Mouse (Mus musculus): Measurements from ENCODE around the gene Tm6sf2. TPM values are rescaled to one million over a fixed set of nuclear protein-coding genes. Genes with fewer than 3 reads are reported as not detected.

Gene Tm6sf2
- 1.6 and 2.1 TPM in 2 replicates for polyA plus RNA-seq (2014; fragmentation: Nextera tagmentation; extraction: Ambion mirVana)

- Histone ChIP-seq H3K36me3 (ENCODE audit: control insufficient read depth, insufficient read depth, low read length) (peaks cover 12% of the 10 kb centered on the region), H3K4me3 (ENCODE audit: low read depth, low read length) (peak within 1 kb of the TSS; percentile 37), H3K27me3 (ENCODE audit: control insufficient read depth, insufficient read depth, low read length) (no peaks in the 10 kb centered on the region), H3K4me1 (ENCODE audit: control insufficient read depth, insufficient read depth, low read length) (peaks cover 25% of the 10 kb centered on the region; the same call in 1 of the 2 replicates), H3K27ac (ENCODE audit: low read depth, low read length) (no peak within 1 kb of the TSS), H3K9me3 (replicated peaks; ENCODE audit: control insufficient read depth, low read length) (no peaks in the 10 kb centered on the region), H3K4me2 (peak within 1 kb of the TSS; percentile 71), H3K9ac (ENCODE audit: low read depth, low read length) (peak within 1 kb of the TSS; percentile 54; the same call in 1 of the 2 replicates)
- peak; percentile 44 for ATAC-seq (replicated peaks; ENCODE audit: insufficient number of reproducible peaks, low FRiP score, low TSS enrichment)
- WGBS (ENCODE audit: insufficient replicate concordance), result 7% methylated on average over 25 of the region's 27 CpGs
These were observed at the start of gene Tm6sf2 for GRCm38 (mm10) chr8:70072441-70073069. Tm6sf2 (plus strand) TSS chr8:70072924.

GRCm38 (mm10) chr8:70023596-70023995 is 49.1 kb upstream of the Tm6sf2 start:
- Histone ChIP-seq H3K27ac (ENCODE audit: low read depth, low read length) (no peak overlapping the region), H3K4me1 (ENCODE audit: control insufficient read depth, insufficient read depth, low read length) (no peaks in the 10 kb centered on the region), H3K27me3 (ENCODE audit: control insufficient read depth, insufficient read depth, low read length) (no peaks in the 10 kb centered on the region), H3K9ac (ENCODE audit: low read depth, low read length) (no peak overlapping the region), H3K36me3 (ENCODE audit: control insufficient read depth, insufficient read depth, low read length) (peaks cover 79% of the 10 kb centered on the region), H3K9me3 (replicated peaks; ENCODE audit: control insufficient read depth, low read length) (no peaks in the 10 kb centered on the region), H3K4me3 (ENCODE audit: low read depth, low read length) (no peak overlapping the region), H3K4me2 (no peak overlapping the region)
- WGBS (ENCODE audit: insufficient replicate concordance), result 80% methylated on average over 8 of the region's 8 CpGs
- ATAC-seq (replicated peaks; ENCODE audit: insufficient number of reproducible peaks, low FRiP score, low TSS enrichment), result no peak

- H3K36me3 ChIP-seq (ENCODE audit: control insufficient read depth, insufficient read depth, low read length), result peaks cover 70% of the 10 kb centered on the region
- H3K27me3 ChIP-seq (ENCODE audit: control insufficient read depth, insufficient read depth, low read length), result no peaks in the 10 kb centered on the region
- no peak for ATAC-seq (replicated peaks; ENCODE audit: insufficient number of reproducible peaks, low FRiP score, low TSS enrichment)
- H3K4me3 ChIP-seq (ENCODE audit: low read depth, low read length), result no peak overlapping the region
- no peaks in the 10 kb centered on the region for H3K9me3 ChIP-seq (replicated peaks; ENCODE audit: control insufficient read depth, low read length)
- H3K4me1 ChIP-seq (ENCODE audit: control insufficient read depth, insufficient read depth, low read length), result 0 out of 2 replicates have a peak, but pooled peaks cover 3% of the 10 kb centered on the region
- WGBS (ENCODE audit: insufficient replicate concordance), result 85% methylated on average over 2 of the region's 2 CpGs
- no peak overlapping the region for H3K4me2 ChIP-seq
- H3K27ac ChIP-seq (ENCODE audit: low read depth, low read length), result no peak overlapping the region
- H3K9ac ChIP-seq (ENCODE audit: low read depth, low read length), result no peak overlapping the region
These were observed 46.6 kb upstream of the Tm6sf2 start for GRCm38 (mm10) chr8:70026151-70026550.

GRCm38 (mm10) chr8:70030255-70030654 is 42.5 kb upstream of the Tm6sf2 start:
- H3K9me3 ChIP-seq (replicated peaks; ENCODE audit: control insufficient read depth, low read length), result no peaks in the 10 kb centered on the region
- ATAC-seq (replicated peaks; ENCODE audit: insufficient number of reproducible peaks, low FRiP score, low TSS enrichment), result no peak
- no peaks in the 10 kb centered on the region for H3K27me3 ChIP-seq (ENCODE audit: control insufficient read depth, insufficient read depth, low read length)
- 0 out of 2 replicates have a peak, but pooled peaks cover 3% of the 10 kb centered on the region for H3K4me1 ChIP-seq (ENCODE audit: control insufficient read depth, insufficient read depth, low read length)
- H3K4me2 ChIP-seq, result no peak overlapping the region
- H3K27ac ChIP-seq (ENCODE audit: low read depth, low read length), result no peak overlapping the region
- no peak overlapping the region for H3K4me3 ChIP-seq (ENCODE audit: low read depth, low read length)
- no peak overlapping the region for H3K9ac ChIP-seq (ENCODE audit: low read depth, low read length)
- H3K36me3 ChIP-seq (ENCODE audit: control insufficient read depth, insufficient read depth, low read length), result peaks cover 44% of the 10 kb centered on the region
- 67% methylated on average over 1 of the region's 1 CpGs for WGBS (ENCODE audit: insufficient replicate concordance)

GRCm38 (mm10) chr8:70037994-70038393 is 34.7 kb upstream of the Tm6sf2 start:
- WGBS (ENCODE audit: insufficient replicate concordance), result 91% methylated on average over 1 of the region's 1 CpGs
- Histone ChIP-seq H3K36me3 (ENCODE audit: control insufficient read depth, insufficient read depth, low read length) (no peaks in the 10 kb centered on the region; the same call in 1 of the 2 replicates), H3K9ac (ENCODE audit: low read depth, low read length) (no peak overlapping the region), H3K27me3 (ENCODE audit: control insufficient read depth, insufficient read depth, low read length) (no peaks in the 10 kb centered on the region), H3K4me3 (ENCODE audit: low read depth, low read length) (no peak overlapping the region), H3K9me3 (replicated peaks; ENCODE audit: control insufficient read depth, low read length) (no peaks in the 10 kb centered on the region), H3K27ac (ENCODE audit: low read depth, low read length) (no peak overlapping the region), H3K4me2 (no peak overlapping the region), H3K4me1 (ENCODE audit: control insufficient read depth, insufficient read depth, low read length) (peaks cover 11% of the 10 kb centered on the region)
- no peak for ATAC-seq (replicated peaks; ENCODE audit: insufficient number of reproducible peaks, low FRiP score, low TSS enrichment)

GRCm38 (mm10) chr8:70041885-70042546 is 30.7 kb upstream of the Tm6sf2 start:
- H3K27me3 ChIP-seq (ENCODE audit: control insufficient read depth, insufficient read depth, low read length), result no peaks in the 10 kb centered on the region
- H3K4me2 ChIP-seq, result peak overlapping the region; percentile 97
- H3K4me3 ChIP-seq (ENCODE audit: low read depth, low read length), result peak overlapping the region; percentile 100
- no peaks in the 10 kb centered on the region for H3K36me3 ChIP-seq (ENCODE audit: control insufficient read depth, insufficient read depth, low read length)
- H3K9me3 ChIP-seq (replicated peaks; ENCODE audit: control insufficient read depth, low read length), result no peaks in the 10 kb centered on the region
- peak overlapping the region; percentile 85 for H3K9ac ChIP-seq (ENCODE audit: low read depth, low read length)
- peak overlapping the region; percentile 51 for H3K27ac ChIP-seq (ENCODE audit: low read depth, low read length)
- under 1% methylated on average over 47 of the region's 47 CpGs for WGBS (ENCODE audit: insufficient replicate concordance)
- peak; percentile 16; the same call in 1 of the 2 replicates for ATAC-seq (replicated peaks; ENCODE audit: insufficient number of reproducible peaks, low FRiP score, low TSS enrichment)
- peaks cover 16% of the 10 kb centered on the region for H3K4me1 ChIP-seq (ENCODE audit: control insufficient read depth, insufficient read depth, low read length)

GRCm38 (mm10) chr8:70042583-70043455 is 29.9 kb upstream of the Tm6sf2 start, which contains the start of the genes Mau2 and Sugp1:
Mau2 (minus strand) TSS chr8:70042734.
Sugp1 (plus strand) TSS chr8:70042813.
- H3K4me3 ChIP-seq (ENCODE audit: low read depth, low read length), result peak within 1 kb of the TSS; percentile 100
- WGBS (ENCODE audit: insufficient replicate concordance), result under 1% methylated on average over 65 of the region's 65 CpGs
- peak within 1 kb of the TSS; percentile 69 for H3K27ac ChIP-seq (ENCODE audit: low read depth, low read length)

GRCm38 (mm10) chr8:70043996-70044395 is 28.7 kb upstream of the Tm6sf2 start:
- ATAC-seq (replicated peaks; ENCODE audit: insufficient number of reproducible peaks, low FRiP score, low TSS enrichment), result no peak
- no peaks in the 10 kb centered on the region; the same call in 1 of the 2 replicates for H3K36me3 ChIP-seq (ENCODE audit: control insufficient read depth, insufficient read depth, low read length)
- H3K9ac ChIP-seq (ENCODE audit: low read depth, low read length), result no peak overlapping the region
- WGBS (ENCODE audit: insufficient replicate concordance), result 83% methylated on average over 5 of the region's 5 CpGs
- no peaks in the 10 kb centered on the region for H3K9me3 ChIP-seq (replicated peaks; ENCODE audit: control insufficient read depth, low read length)
- H3K27ac ChIP-seq (ENCODE audit: low read depth, low read length), result no peak overlapping the region
- H3K27me3 ChIP-seq (ENCODE audit: control insufficient read depth, insufficient read depth, low read length), result no peaks in the 10 kb centered on the region
- peaks cover 16% of the 10 kb centered on the region for H3K4me1 ChIP-seq (ENCODE audit: control insufficient read depth, insufficient read depth, low read length)
- H3K4me2 ChIP-seq, result peak overlapping the region; percentile 97; the same call in 1 of the 2 replicates
- H3K4me3 ChIP-seq (ENCODE audit: low read depth, low read length), result no peak overlapping the region; the same call in 1 of the 2 replicates

More at GRCm38 (mm10) chr8:70042583-70043455, 29.9 kb upstream of the Tm6sf2 start, which contains the start of the genes Mau2 and Sugp1:
- Histone ChIP-seq H3K4me2 (peak within 1 kb of the TSS; percentile 97), H3K36me3 (ENCODE audit: control insufficient read depth, insufficient read depth, low read length) (no peaks in the 10 kb centered on the region), H3K27me3 (ENCODE audit: control insufficient read depth, insufficient read depth, low read length) (no peaks in the 10 kb centered on the region), H3K4me1 (ENCODE audit: control insufficient read depth, insufficient read depth, low read length) (peaks cover 16% of the 10 kb centered on the region), H3K9me3 (replicated peaks; ENCODE audit: control insufficient read depth, low read length) (no peaks in the 10 kb centered on the region), H3K9ac (ENCODE audit: low read depth, low read length) (peak within 1 kb of the TSS; percentile 85)
- ATAC-seq (replicated peaks; ENCODE audit: insufficient number of reproducible peaks, low FRiP score, low TSS enrichment), result peak; percentile 89

Data from heart, embryonic 11.5 days (tissue).